Mouse (Mus musculus) liver, postnatal 0 days (tissue): ENCODE results near the gene Gm44579. TPM values are rescaled to one million over a fixed set of nuclear protein-coding genes. Genes with fewer than 3 reads are reported as not detected.

Experiments used
- ATAC-seq: fragments of 200-750 bp; cut with Nextera tagmentation; 2 replicates; pipeline ENCODE4 v1.8.0; 2017; ENCODE audit warnings: mild to moderate bottlenecking, moderate library complexity
- DNase-seq: peaks from one replicate; pipeline ENCODE4 v3.0.0-alpha.2; 2016
- H3K27ac ChIP-seq: fragments of 300-500 bp; sonication (generic); 2 replicates; pipeline ENCODE4 v1.5.1; 2014; ENCODE audit warnings: antibody characterized with exemption, moderate library complexity, mild to moderate bottlenecking, low read depth
- H3K27me3 ChIP-seq: fragments of 300-500 bp; sonication (generic); 2 replicates; pipeline ENCODE4 v1.6.1; 2014; ENCODE audit warnings: low read length, control low read depth, mixed read lengths; ENCODE audit not compliant: insufficient read depth
- H3K36me3 ChIP-seq: fragments of 300-500 bp; sonication (generic); replicated peaks from 2 replicates; pipeline ENCODE4 v1.6.1; 2014; ENCODE audit warnings: mild to moderate bottlenecking, control low read depth, low read length, moderate library complexity, mixed read lengths; ENCODE audit not compliant: insufficient read depth
- H3K4me1 ChIP-seq: fragments of 300-500 bp; sonication (generic); 2 replicates; pipeline ENCODE4 v1.6.1; 2014; ENCODE audit warnings: antibody characterized with exemption, mild to moderate bottlenecking, control low read depth; ENCODE audit not compliant: insufficient read depth
- H3K4me2 ChIP-seq: fragments of 300-500 bp; sonication (generic); 2 replicates; pipeline ENCODE4 v1.6.1; 2014; ENCODE audit warnings: low read depth, mild to moderate bottlenecking, low read length, moderate library complexity, mixed read lengths
- H3K4me3 ChIP-seq: fragments of 300-500 bp; sonication (generic); 2 replicates; pipeline ENCODE4 v1.5.1; 2014; ENCODE audit warnings: low read depth, low read length
- H3K9ac ChIP-seq: fragments of 300-500 bp; sonication (generic); replicated peaks from 2 replicates; pipeline ENCODE4 v1.6.1; 2014; ENCODE audit warnings: mild to moderate bottlenecking, moderate library complexity
- H3K9me3 ChIP-seq: fragments of 300-500 bp; sonication (generic); 2 replicates; pipeline ENCODE4 v1.6.1; 2016; ENCODE audit warnings: mild to moderate bottlenecking, control low read depth, low read length, mixed read lengths
- CTCF ChIP-seq: sonication (generic); IDR thresholded peaks from 2 replicates; pipeline ENCODE4 v1.5.1; 2016; ENCODE audit warnings: antibody characterized with exemption, low read depth
- EP300 ChIP-seq: IDR thresholded peaks from 2 replicates; pipeline ENCODE4 v1.6.1; 2016; ENCODE audit warnings: antibody characterized with exemption, low read depth, mild to moderate bottlenecking
- WGBS: fragments of 180-500 bp; shearing (Covaris S2); extraction: QIAGEN DNeasy Blood & Tissue Kit; methylation state at CpG from one replicate; pipeline ENCODE4 v1.1.7; 2014; ENCODE audit not compliant: insufficient replicate concordance; 5-methylcytosine and 5-hydroxymethylcytosine counted together
- polyA plus RNA-seq: library from polyadenylated mRNA; unstranded; fragments of >200 nt; fragmentation: Nextera tagmentation; extraction: Ambion mirVana; gene quantifications from 2 replicates; pipeline ENCODE4 v1.2.1, GENCODE M21; 2015

The Gm44579 gene
- polyA plus RNA-seq, 1 experiment from 2014 or later, result not detected

GRCm38 (mm10) chr15:98165525-98165924 is 55.3 kb downstream of the Gm44579 start, which contains the start of gene Asb8:
Gene Asb8, minus strand, starts transcription at chr15:98165625.
- H3K9me3 ChIP-seq, result no peaks in the 10 kb centered on the region
- no peaks in the 10 kb centered on the region for H3K36me3 ChIP-seq
- WGBS, result 67% methylated on average over 5 of the region's 5 CpGs
- H3K4me1 ChIP-seq, result no peaks in the 10 kb centered on the region
- no peak for DNase-seq
- peaks cover 52% of the 10 kb centered on the region for H3K27me3 ChIP-seq
- no peak within 1 kb of the TSS for H3K4me3 ChIP-seq
- no peak within 1 kb of the TSS for H3K4me2 ChIP-seq
- no peak for TF ChIP-seq EP300
- TF ChIP-seq CTCF, result no peak
- H3K9ac ChIP-seq, result no peak within 1 kb of the TSS
- no peak within 1 kb of the TSS for H3K27ac ChIP-seq
- no peak for ATAC-seq

DNA sequence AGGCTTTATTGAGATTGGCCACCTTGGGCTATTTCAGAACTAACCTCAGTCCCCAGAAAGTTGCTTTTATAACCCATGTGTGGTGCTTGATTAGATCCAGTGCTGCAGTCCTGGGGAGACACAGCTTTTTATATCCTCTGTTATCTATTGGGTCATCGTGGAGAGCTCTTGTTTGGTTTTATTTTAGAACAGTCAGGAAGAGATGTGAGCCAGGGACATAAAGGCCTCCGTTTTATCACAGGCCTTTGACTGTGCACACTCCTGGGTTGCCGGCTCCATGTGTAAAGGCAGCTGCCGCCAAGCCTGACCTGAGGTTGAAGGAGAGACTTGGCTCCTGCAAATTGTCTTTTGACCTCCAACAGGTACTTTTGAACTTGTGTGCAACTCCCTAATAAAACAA is 58.2 kb downstream of the Gm44579 start:
- Histone ChIP-seq H3K9me3 (no peaks in the 10 kb centered on the region), H3K36me3 (no peaks in the 10 kb centered on the region), H3K4me3 (no peak overlapping the region), H3K27me3 (peaks cover 23% of the 10 kb centered on the region), H3K9ac (no peak overlapping the region), H3K4me1 (no peaks in the 10 kb centered on the region), H3K27ac (no peak overlapping the region), H3K4me2 (no peak overlapping the region)
- no peak for DNase-seq
- WGBS, result 50% methylated on average over 4 of the region's 4 CpGs
- ATAC-seq, result no peak
- TF ChIP-seq EP300, result no peak
- no peak for TF ChIP-seq CTCF

DNA sequence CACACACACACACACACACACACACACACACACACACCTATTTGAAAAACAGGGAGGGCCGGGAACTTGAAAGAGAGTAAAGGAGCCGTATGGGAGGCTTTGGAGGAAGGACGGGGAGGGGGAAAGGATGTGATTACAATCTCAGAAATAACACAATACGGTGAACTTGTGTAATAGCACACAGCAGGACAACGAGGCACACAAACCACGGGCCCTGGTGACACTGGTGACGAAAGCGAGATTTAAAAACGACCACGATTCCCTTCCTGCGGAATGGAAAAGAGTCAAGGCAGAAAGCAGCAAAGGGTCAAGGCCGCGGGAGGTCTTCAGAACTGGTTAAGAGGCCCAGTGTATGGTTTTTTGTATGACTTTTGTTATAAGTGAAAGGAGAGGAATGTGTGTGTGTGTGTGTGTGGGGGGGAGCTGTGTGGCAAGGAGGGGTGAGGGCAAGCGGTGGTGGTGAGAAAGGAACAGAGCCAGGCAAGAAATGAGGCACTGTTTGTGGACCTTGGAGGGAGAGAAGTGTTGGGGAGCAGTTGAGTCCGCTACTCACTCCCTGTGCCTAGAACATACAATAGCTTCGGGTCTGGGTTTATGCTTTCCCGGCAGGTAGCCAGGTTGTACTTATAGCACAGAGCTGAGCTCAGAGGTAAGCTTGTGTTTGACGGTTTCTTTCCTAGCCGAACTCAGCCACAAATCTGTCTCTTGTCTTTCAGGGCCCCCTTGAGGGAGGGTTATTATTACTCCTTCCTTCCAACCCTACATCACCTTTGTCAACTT is 59.6 kb downstream of the Gm44579 start:
- Histone ChIP-seq H3K36me3 (no peaks in the 10 kb centered on the region), H3K4me1 (no peaks in the 10 kb centered on the region), H3K9me3 (no peaks in the 10 kb centered on the region), H3K27ac (no peak overlapping the region), H3K9ac (no peak overlapping the region), H3K4me2 (no peak overlapping the region), H3K27me3 (peaks cover 10% of the 10 kb centered on the region), H3K4me3 (no peak overlapping the region)
- ATAC-seq (no peak), DNase-seq (no peak)
- WGBS, result 51% methylated on average over 19 of the region's 19 CpGs
- TF ChIP-seq CTCF (no peak), EP300 (no peak)

GRCm38 (mm10) chr15:98157253-98157652 is 63.5 kb downstream of the Gm44579 start:
- ATAC-seq (no peak), DNase-seq (no peak)
- H3K27me3 ChIP-seq, result no peaks in the 10 kb centered on the region
- H3K9me3 ChIP-seq, result no peaks in the 10 kb centered on the region
- WGBS, result 40% methylated on average over 1 of the region's 1 CpGs
- H3K4me2 ChIP-seq, result no peak overlapping the region
- H3K4me3 ChIP-seq, result no peak overlapping the region
- no peaks in the 10 kb centered on the region for H3K36me3 ChIP-seq
- no peak overlapping the region for H3K9ac ChIP-seq
- no peak overlapping the region for H3K27ac ChIP-seq
- TF ChIP-seq CTCF (no peak), EP300 (no peak)
- no peaks in the 10 kb centered on the region for H3K4me1 ChIP-seq

- Histone ChIP-seq H3K9me3 (no peaks in the 10 kb centered on the region), H3K27ac (no peak overlapping the region), H3K4me3 (no peak overlapping the region), H3K36me3 (no peaks in the 10 kb centered on the region), H3K4me2 (no peak overlapping the region), H3K9ac (no peak overlapping the region), H3K4me1 (no peaks in the 10 kb centered on the region), H3K27me3 (no peaks in the 10 kb centered on the region)
- WGBS, result 65% methylated on average over 4 of the region's 4 CpGs
- DNase-seq, result no peak
- no peak for TF ChIP-seq EP300
- no peak for TF ChIP-seq CTCF
- ATAC-seq, result no peak
Measured at GRCm38 (mm10) chr15:98155944-98156343, 64.8 kb downstream of the Gm44579 start.

DNA sequence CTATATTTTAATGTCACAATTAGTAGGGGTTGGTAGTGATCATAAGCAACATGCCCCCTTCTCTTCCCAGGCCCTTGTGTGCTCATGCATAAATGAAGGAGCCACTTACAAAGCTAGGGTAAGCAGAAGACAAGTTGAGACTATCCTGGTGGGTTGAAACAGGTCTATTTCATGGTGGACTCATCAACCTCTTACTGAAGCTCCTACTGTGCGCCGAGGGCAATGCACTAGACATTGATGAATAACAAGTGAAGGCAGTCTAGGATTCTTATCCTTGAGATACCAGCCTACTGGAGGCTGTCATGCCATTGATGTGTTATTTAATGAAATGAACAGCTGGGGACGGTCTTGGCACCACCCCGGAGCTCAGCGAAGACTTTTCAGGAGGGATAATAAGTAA is 65.5 kb downstream of the Gm44579 start:
- no peak for ATAC-seq
- no peaks in the 10 kb centered on the region for H3K27me3 ChIP-seq
- no peaks in the 10 kb centered on the region for H3K4me1 ChIP-seq
- DNase-seq, result no peak
- TF ChIP-seq EP300 (no peak), CTCF (no peak)
- no peak overlapping the region for H3K27ac ChIP-seq
- no peak overlapping the region for H3K4me2 ChIP-seq
- H3K36me3 ChIP-seq, result no peaks in the 10 kb centered on the region
- no peak overlapping the region for H3K4me3 ChIP-seq
- no peaks in the 10 kb centered on the region for H3K9me3 ChIP-seq
- 93% methylated on average over 5 of the region's 5 CpGs for WGBS
- no peak overlapping the region for H3K9ac ChIP-seq

- Histone ChIP-seq H3K9ac (no peak overlapping the region), H3K4me3 (no peak overlapping the region), H3K4me2 (no peak overlapping the region), H3K27ac (no peak overlapping the region), H3K27me3 (no peaks in the 10 kb centered on the region), H3K4me1 (no peaks in the 10 kb centered on the region), H3K9me3 (no peaks in the 10 kb centered on the region), H3K36me3 (no peaks in the 10 kb centered on the region)
- TF ChIP-seq CTCF (no peak), EP300 (no peak)
- ATAC-seq (no peak), DNase-seq (no peak)
- WGBS, result 66% methylated on average over 3 of the region's 3 CpGs
Measured at GRCm38 (mm10) chr15:98154631-98155030, 66.1 kb downstream of the Gm44579 start.
